Mouse (Mus musculus): Measurements from ENCODE around the gene Dynlt1a. TPM values are rescaled to one million over a fixed set of nuclear protein-coding genes. Genes with fewer than 3 reads are reported as not detected.
A peak's percentile ranks its signal among the peaks of the same experiment; 100 is the strongest.
"Not testable (repeated sequence)": the region's sequence is repeated elsewhere in the genome, so short reads cannot be mapped to it uniquely, and the experiment has no call there.

Gene Dynlt1a
- polyA plus RNA-seq, 1 experiment from 2014 or later, result 17.4 TPM

DNA sequence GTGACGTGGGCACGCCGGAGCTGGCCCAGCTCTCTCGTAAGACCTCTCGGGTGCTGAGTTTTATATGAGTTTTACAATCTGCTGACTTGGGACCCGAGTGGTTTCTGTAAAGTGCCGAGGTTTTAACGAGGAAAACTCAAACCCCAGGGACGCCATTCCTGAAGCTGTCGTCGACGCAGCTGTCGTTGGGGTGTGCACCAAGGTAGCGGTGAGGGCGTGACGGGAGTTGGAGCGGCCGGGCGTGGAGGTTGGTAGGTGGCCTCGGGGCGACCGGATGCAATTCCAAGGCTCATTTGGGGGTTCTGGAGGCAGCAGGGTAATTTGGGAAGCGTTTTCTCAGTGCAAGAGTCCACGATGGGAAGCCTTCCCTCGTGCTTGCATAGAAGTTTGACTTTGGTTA lies 46.5 kb downstream of the Dynlt1a start:
- H3K4me2 ChIP-seq (ENCODE audit: low read depth, low read length), result peak overlapping the region; percentile 63
- H3K27ac ChIP-seq (ENCODE audit: low read length); H3K4me1 ChIP-seq (replicated peaks; ENCODE audit: control insufficient read depth, insufficient read depth, low read length); H3K27me3 ChIP-seq (ENCODE audit: control insufficient read depth, insufficient read depth, low read depth, low read length); H3K9me3 ChIP-seq (ENCODE audit: control insufficient read depth, low read length); H3K36me3 ChIP-seq (ENCODE audit: control insufficient read depth, insufficient read depth, low read length): not testable (repeated sequence)
- H3K4me3 ChIP-seq (ENCODE audit: low read length), result peak overlapping the region; percentile 54
- H3K9ac ChIP-seq (ENCODE audit: low read length), result peak overlapping the region; percentile 68
- WGBS, result under 1% methylated on average over 25 of the region's 25 CpGs
- ATAC-seq (ENCODE audit: low read depth), result 0 out of 2 replicates have a peak, but pooled peaks have one; percentile 13

DNA sequence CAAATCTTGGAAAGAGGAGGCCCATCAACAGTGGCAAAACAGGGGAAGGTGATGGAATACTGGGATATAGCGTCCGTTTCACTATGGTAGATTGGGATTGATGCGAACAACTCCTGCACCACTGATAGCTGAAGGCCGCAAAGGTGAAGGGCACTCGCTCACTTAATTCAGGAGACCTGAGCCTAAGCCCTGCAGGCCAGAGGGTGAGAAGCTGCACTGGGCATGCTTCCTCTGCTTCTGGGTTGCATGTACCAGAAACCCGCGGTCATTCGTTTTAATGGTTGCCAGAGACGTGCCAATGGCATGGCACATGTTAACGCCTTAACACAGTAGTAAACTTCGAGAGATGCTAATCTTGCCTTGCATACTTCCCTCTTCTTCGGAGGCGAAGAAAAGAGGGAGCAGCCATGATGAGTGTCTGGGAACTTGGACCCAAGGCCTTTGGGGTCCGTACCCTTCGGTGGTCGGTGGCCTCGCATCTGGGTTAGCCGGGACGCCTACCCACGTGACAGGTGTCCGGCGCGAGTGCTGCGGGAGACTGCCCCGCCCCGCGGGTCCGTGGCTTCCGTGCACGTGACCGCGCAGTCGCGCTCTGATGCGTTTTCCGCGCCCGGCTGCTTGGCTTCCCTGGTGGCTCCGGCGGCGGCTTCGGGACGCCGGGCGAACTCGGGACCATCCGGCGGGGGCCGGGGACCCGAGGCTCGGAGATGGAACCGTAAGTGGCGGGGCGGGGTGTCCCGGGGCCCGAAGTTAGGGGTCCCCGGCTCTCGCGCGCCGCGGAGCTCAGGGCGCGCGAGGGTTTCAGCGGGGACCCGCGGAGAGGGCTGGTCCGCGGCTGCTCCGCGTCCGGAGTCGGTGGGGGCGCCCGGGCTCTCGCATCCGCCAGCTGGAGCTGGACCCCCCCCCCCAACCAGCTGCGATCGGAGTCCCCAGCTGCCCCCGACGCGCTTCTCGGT lies 47.1 kb downstream of the Dynlt1a start:
- H3K27me3 ChIP-seq (ENCODE audit: control insufficient read depth, insufficient read depth, low read depth, low read length); H3K9me3 ChIP-seq (ENCODE audit: control insufficient read depth, low read length); H3K4me1 ChIP-seq (replicated peaks; ENCODE audit: control insufficient read depth, insufficient read depth, low read length); H3K36me3 ChIP-seq (ENCODE audit: control insufficient read depth, insufficient read depth, low read length); H3K27ac ChIP-seq (ENCODE audit: low read length): not testable (repeated sequence)
- Histone ChIP-seq H3K4me2 (ENCODE audit: low read depth, low read length) (peak overlapping the region; percentile 63), H3K4me3 (ENCODE audit: low read length) (peak overlapping the region; percentile 54), H3K9ac (ENCODE audit: low read length) (peak overlapping the region; percentile 68)
- peak; percentile 91 for ATAC-seq (ENCODE audit: low read depth)
- under 1% methylated on average over 45 of the region's 84 CpGs for WGBS

DNA sequence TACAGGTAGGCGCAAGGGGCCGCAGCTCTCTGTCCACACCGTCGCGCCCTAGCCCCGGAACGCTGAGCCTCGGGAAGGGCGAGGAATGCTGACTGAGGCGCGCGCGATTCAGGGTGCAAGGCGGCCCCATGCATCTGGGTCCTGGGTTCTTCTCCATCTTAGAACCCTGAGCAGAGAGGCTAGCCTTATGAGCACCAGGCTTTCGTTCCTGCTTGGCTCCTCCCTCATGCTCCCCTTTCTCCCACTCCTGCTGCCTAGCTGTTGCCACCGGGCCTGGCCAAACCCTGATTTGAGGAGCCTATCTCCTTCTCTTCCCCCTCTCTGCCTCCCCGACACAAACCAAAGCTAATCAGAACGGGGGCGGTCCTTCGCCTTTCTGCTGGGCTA lies 60.2 kb downstream of the Dynlt1a start:
- ATAC-seq (ENCODE audit: low read depth); H3K4me3 ChIP-seq (ENCODE audit: low read length); H3K27ac ChIP-seq (ENCODE audit: low read length); H3K9me3 ChIP-seq (ENCODE audit: control insufficient read depth, low read length); H3K9ac ChIP-seq (ENCODE audit: low read length); H3K27me3 ChIP-seq (ENCODE audit: control insufficient read depth, insufficient read depth, low read depth, low read length); H3K4me2 ChIP-seq (ENCODE audit: low read depth, low read length); H3K4me1 ChIP-seq (replicated peaks; ENCODE audit: control insufficient read depth, insufficient read depth, low read length); H3K36me3 ChIP-seq (ENCODE audit: control insufficient read depth, insufficient read depth, low read length): not testable (repeated sequence)
- 0% methylated on average over 3 of the region's 20 CpGs for WGBS

DNA sequence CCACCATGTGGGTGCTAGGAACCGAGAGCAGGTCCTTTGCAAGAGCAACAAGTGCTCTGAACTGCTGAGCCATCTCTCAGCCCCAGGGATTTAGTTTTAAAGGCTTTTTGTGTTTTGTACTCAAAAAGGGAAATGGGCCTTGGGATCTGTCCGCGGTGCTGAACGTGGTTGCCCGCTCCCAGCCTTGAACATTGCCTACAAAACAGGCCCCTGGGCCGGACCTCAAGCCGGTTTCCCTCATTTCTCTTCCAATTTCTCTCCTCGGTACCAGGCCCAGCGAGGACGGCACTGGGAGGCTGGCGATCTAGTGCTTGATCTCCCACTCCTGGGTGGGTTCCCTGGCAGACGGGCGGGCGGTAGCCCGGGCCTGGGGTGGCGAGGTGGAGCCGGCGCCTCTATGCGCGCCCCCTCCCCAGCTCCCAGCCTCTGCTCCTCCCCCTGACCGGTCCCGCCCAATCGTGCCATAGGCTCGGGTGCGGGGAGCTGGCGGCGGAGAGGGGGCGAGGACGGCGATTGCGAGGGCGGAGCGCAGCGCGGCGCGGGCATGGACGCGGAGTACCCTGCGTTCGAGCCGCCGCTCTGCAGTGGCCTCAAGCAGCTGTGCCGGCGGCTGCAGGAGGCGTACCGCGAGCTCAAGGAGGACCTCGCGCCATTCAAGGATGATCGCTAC lies 60.8 kb downstream of the Dynlt1a start, which contains the start of gene Tmem181a:
TSS of gene Tmem181a (plus strand) at position 461 of the 670 bp plus-strand sequence.
- H3K9me3 ChIP-seq (ENCODE audit: control insufficient read depth, low read length); H3K9ac ChIP-seq (ENCODE audit: low read length); H3K4me1 ChIP-seq (replicated peaks; ENCODE audit: control insufficient read depth, insufficient read depth, low read length); H3K27me3 ChIP-seq (ENCODE audit: control insufficient read depth, insufficient read depth, low read depth, low read length); H3K36me3 ChIP-seq (ENCODE audit: control insufficient read depth, insufficient read depth, low read length); H3K4me3 ChIP-seq (ENCODE audit: low read length); H3K27ac ChIP-seq (ENCODE audit: low read length): not testable (repeated sequence)
- ATAC-seq (ENCODE audit: low read depth), result peak; percentile 77
- H3K4me2 ChIP-seq (ENCODE audit: low read depth, low read length), result 0 out of 2 replicates have a peak within 1 kb of the TSS, but pooled peaks have one; percentile 34
- WGBS, result 1% methylated on average over 14 of the region's 51 CpGs

Other genes with a start within 250 kb of the Dynlt1a start
- gene Serac1, start 237.8 kb downstream of the Dynlt1a start, polyA plus RNA-seq (2015; fragmentation: Nextera tagmentation; extraction: Ambion mirVana), result 4.4 TPM in 2 replicates
- gene Gtf2h5, start 237.7 kb downstream of the Dynlt1a start, polyA plus RNA-seq (2015; fragmentation: Nextera tagmentation; extraction: Ambion mirVana), result 172 and 179 TPM in 2 replicates
- gene Tulp4, start 211.1 kb downstream of the Dynlt1a start, polyA plus RNA-seq (2015; fragmentation: Nextera tagmentation; extraction: Ambion mirVana), result 56.0 and 72.9 TPM in 2 replicates
- 20.1 and 20.6 TPM in 2 replicates for gene Tmem181a, start 60.6 kb downstream of the Dynlt1a start, polyA plus RNA-seq (2015; fragmentation: Nextera tagmentation; extraction: Ambion mirVana)
- 525 and 538 TPM in 2 replicates for gene Dynlt1b, start 112.6 kb upstream of the Dynlt1a start, polyA plus RNA-seq (2015; fragmentation: Nextera tagmentation; extraction: Ambion mirVana)